Mouse (Mus musculus): ENCODE results near the gene Zfp511. TPM values are rescaled to one million over a fixed set of nuclear protein-coding genes. Genes with fewer than 3 reads are reported as not detected.
A peak's percentile ranks its signal among the peaks of the same experiment; 100 is the strongest.

Gene Zfp511
- polyA plus RNA-seq (2015; fragmentation: Nextera tagmentation; extraction: Ambion mirVana): 52.5 and 54.2 TPM in 2 replicates

DNA sequence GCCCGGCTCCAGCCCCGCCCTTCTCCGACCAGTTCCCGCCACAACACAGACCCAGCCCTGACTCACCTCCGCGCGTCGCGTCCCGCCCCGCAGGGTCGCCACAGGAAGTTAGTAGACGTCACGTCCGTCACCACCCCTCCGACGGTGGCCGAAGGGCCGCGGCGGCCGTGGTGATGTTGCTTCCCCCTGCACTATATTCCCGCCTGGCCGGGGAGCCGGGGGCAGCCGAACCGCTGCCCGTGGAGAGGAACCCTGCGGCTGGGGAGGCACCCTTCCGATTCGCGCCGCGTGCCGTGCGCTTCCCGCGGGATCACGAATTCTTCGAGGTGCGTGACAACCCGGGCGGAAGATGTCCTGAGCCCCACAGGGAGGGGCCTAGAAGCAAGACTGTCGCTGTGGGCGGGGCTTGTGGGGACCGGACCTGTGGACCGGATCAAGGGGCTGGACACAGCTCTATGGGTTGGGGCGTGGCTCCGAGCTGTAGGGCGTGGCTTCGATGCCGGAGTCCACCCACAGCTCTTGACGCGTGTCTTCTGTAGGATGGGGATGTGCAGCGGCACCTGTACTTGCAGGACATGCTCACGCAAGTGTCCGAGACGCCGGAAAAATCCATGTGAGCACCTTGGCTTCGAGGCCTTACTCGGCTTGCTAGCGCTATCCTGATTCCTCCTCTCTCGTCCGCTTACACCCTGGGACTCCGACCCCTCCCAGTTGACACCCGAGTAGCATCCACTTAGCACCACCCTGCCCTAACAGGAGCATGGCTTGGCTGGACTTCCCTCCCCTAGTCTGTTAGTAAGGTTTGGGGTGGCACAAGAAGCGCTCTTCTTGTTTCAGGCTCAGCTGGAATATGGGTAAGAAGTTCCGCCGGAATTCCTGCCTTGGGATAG, at the start of gene Zfp511, which contains the start of gene Tubgcp2:
Zfp511 (plus strand) TSS at position 111 of the 890 bp plus-strand sequence.
Tubgcp2 (minus strand) TSS at position 389 of the 890 bp plus-strand sequence.
- peak within 1 kb of the TSS; percentile 86 for H3K4me2 ChIP-seq
- peak within 1 kb of the TSS; percentile 89 for H3K4me3 ChIP-seq
- WGBS: 2% methylated on average over 69 of the region's 69 CpGs
- H3K27me3 ChIP-seq: no peaks in the 10 kb centered on the region
- ATAC-seq (ENCODE audit: low FRiP score): peak; percentile 97
- H3K4me1 ChIP-seq (replicated peaks): peaks cover 27% of the 10 kb centered on the region
- peak within 1 kb of the TSS; percentile 92 for H3K27ac ChIP-seq
- H3K9ac ChIP-seq: peak within 1 kb of the TSS; percentile 92
- H3K9me3 ChIP-seq: no peaks in the 10 kb centered on the region
- H3K36me3 ChIP-seq: peaks cover 47% of the 10 kb centered on the region

DNA sequence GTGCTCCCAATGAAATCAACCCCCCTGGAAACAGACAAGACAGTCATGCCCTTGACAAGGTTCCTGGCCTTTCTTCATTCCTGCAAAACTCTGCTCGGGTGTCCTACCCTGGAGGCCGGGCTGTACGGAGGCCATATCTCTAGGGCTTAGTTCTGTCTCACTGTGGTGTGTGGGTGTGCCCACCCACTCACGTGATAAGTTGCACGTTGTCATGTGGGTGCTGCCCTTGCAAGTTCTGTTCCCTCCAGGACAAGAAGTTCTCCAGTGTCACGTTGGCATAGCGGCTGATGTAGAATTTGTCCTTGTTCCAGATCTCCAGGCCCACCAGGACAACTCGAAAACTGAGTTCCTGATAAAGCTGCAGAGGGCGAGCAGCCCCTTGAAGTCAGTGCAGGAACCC, 47.9 kb upstream of the Zfp511 start:
- 91% methylated on average over 9 of the region's 9 CpGs for WGBS
- Histone ChIP-seq H3K9ac (no peak overlapping the region), H3K9me3 (no peaks in the 10 kb centered on the region)

DNA sequence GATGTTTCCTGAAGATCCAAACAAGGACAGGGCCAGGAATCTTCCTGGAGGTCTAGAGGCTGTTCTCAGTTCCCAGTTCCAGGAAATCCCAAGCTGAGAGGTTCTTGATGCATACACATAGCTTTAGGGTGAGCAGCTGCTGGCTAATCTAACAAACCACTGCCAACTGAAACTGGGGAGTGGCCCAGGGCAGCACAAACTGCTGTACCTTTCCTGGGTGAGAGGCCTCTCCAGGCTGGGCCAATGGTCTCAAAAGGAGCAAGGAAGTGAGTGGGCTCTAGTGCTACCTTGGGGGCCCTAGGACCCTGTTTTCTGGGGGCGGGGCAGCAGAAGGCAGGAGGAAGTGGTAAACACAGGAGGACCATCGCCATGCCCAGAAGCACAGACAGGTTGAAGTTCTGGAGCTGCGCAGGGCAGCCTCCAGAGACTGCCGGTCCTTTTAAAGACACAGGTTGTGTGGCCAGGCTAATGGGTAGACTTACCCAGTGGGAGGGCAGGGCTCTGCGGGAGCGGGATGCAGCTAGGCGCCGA, 45.3 kb upstream of the Zfp511 start:
- Histone ChIP-seq H3K27ac (no peak overlapping the region), H3K36me3 (peaks cover 39% of the 10 kb centered on the region), H3K27me3 (no peaks in the 10 kb centered on the region), H3K9ac (no peak overlapping the region), H3K4me2 (no peak overlapping the region), H3K4me3 (no peak overlapping the region), H3K4me1 (replicated peaks) (no peaks in the 10 kb centered on the region), H3K9me3 (no peaks in the 10 kb centered on the region)
- ATAC-seq (ENCODE audit: low FRiP score): no peak
- WGBS: 75% methylated on average over 8 of the region's 8 CpGs

More for the DNA sequence above, 47.9 kb upstream of the Zfp511 start:
- Histone ChIP-seq H3K4me3 (no peak overlapping the region), H3K4me2 (no peak overlapping the region), H3K36me3 (peaks cover 42% of the 10 kb centered on the region), H3K4me1 (replicated peaks) (no peaks in the 10 kb centered on the region), H3K27ac (no peak overlapping the region), H3K27me3 (no peaks in the 10 kb centered on the region)
- no peak for ATAC-seq (ENCODE audit: low FRiP score)

DNA sequence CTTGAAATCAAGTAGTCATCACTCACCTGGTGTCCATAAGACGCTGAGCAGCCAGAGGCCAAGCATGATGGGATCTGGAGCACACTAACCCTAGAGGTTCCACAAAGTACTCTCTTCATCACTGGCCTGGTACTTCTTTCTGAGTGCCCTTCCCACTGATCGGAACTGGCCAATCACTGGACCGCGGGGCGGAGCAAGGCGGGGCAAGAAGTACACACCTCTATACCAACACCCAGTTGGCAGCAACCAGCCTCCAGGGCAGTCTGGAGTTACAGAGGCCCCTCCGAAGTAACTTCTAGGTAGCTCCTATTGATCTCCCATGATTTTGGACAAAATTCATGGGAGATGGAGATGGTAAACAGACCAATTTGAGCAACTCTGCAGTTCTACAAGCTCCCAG, 43.8 kb upstream of the Zfp511 start, which contains the start of gene Adam8:
Adam8 (minus strand) TSS at position 157 of the 400 bp plus-strand sequence.
- peaks cover 41% of the 10 kb centered on the region for H3K36me3 ChIP-seq
- H3K9ac ChIP-seq: no peak within 1 kb of the TSS
- H3K27me3 ChIP-seq: no peaks in the 10 kb centered on the region
- WGBS: 28% methylated on average over 7 of the region's 7 CpGs
- no peak within 1 kb of the TSS for H3K4me3 ChIP-seq
- ATAC-seq (ENCODE audit: low FRiP score): no peak
- no peak within 1 kb of the TSS for H3K27ac ChIP-seq
- no peaks in the 10 kb centered on the region for H3K4me1 ChIP-seq (replicated peaks)
- no peaks in the 10 kb centered on the region for H3K9me3 ChIP-seq
- no peak within 1 kb of the TSS for H3K4me2 ChIP-seq

DNA sequence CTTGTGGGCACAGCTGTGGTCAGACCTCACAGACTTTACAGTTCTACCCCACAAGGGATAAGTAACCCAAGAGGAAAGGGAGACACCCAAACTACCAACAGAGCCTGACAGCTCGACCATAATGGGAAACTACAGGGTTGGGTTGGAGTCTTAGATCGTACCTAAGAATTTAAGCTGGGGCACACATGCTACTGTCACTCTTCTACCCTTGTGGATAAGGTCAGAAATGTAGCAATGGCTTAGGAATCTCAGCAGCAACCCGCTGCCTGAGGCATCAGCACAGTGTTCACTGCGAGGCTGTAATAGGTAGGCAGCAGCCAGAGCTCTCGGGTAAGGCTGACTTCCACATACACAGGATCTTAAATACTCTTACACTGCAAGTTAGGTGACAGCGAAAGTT, 42.7 kb upstream of the Zfp511 start:
- WGBS: 91% methylated on average over 6 of the region's 6 CpGs
- H3K27ac ChIP-seq: no peak overlapping the region
- H3K4me2 ChIP-seq: no peak overlapping the region
- no peak overlapping the region for H3K4me3 ChIP-seq
- peaks cover 53% of the 10 kb centered on the region for H3K36me3 ChIP-seq
- H3K9ac ChIP-seq: no peak overlapping the region
- H3K27me3 ChIP-seq: no peaks in the 10 kb centered on the region
- ATAC-seq (ENCODE audit: low FRiP score): no peak
- no peaks in the 10 kb centered on the region for H3K4me1 ChIP-seq (replicated peaks)
- no peaks in the 10 kb centered on the region for H3K9me3 ChIP-seq

DNA sequence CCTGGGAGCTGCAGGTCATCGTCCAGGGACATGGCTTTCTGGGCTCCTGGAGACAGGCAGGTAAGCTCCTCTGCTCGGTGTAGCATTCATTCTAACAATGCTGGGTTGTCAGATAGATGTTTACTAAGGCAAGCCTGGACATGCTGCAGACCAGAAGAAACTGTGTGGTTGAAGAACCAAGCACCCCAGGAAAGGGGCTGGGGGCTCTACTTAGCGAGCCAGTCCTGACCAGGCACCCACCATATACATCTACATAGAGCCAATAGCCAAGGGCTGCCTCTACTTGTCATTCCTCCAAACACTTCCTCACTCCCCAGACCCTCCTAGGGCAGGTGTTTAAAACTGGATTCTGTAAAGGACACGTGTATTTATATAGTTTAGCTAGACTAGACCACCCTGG, 42.0 kb upstream of the Zfp511 start:
- no peak for ATAC-seq (ENCODE audit: low FRiP score)
- Histone ChIP-seq H3K36me3 (peaks cover 55% of the 10 kb centered on the region), H3K9ac (no peak overlapping the region), H3K4me2 (no peak overlapping the region), H3K9me3 (no peaks in the 10 kb centered on the region), H3K27me3 (no peaks in the 10 kb centered on the region), H3K4me1 (replicated peaks) (no peaks in the 10 kb centered on the region), H3K27ac (no peak overlapping the region), H3K4me3 (no peak overlapping the region)
- WGBS: 83% methylated on average over 4 of the region's 4 CpGs

DNA sequence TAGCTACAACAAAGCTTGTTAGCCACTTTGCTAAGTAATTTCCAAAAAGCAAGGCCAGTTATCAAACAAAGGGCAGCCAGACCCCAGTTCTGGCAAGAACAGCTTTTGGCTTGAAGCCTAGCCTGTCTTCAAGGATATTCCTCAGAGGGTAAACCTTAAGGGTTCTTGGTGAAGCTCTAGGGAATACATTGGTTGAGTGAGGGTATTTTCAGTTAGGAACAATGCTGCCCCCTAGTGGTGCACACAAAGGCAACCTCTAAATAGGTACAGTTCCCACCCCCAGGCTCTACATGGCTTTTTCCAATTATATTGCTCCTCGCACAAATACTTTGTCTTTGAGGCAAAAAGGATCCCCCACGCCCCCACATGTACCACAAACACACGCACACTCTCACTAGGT, 41.5 kb upstream of the Zfp511 start:
- no peak for ATAC-seq (ENCODE audit: low FRiP score)
- Histone ChIP-seq H3K27ac (no peak overlapping the region), H3K4me1 (replicated peaks) (no peaks in the 10 kb centered on the region), H3K4me3 (no peak overlapping the region), H3K27me3 (no peaks in the 10 kb centered on the region), H3K4me2 (no peak overlapping the region), H3K9ac (no peak overlapping the region), H3K36me3 (peaks cover 60% of the 10 kb centered on the region), H3K9me3 (no peaks in the 10 kb centered on the region)
- WGBS: 37% methylated on average over 3 of the region's 3 CpGs

DNA sequence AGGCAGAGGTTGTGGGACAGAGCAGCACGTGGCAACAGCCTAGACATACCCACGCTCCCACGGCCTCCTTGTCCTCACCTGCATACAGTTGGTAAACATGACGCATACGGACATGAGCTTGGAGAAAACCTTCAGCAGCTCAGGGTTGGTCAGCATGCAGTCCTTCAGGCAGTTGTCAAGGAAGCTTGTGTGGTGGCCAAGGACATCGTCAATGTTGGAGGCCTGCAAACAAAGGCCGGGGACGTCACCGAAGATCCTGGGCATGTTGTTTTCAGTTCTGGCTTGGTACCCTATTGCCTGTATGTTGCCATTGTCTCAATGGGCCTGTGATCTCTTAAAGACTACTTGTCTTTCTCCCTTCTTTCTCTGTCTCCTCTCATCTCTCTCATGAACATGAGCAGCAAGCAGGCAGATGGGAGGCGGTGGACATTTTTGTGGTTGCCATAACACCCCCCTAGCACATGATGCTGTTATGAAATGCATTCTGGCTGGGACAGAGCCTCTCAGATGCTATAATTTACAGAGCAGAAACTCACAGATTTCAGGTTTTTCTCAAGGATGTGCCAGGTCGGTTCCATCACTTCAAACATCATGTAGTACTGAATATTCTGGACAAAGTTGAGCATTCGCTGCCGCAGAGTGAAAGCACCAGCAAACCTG, 37.4 kb upstream of the Zfp511 start:
- H3K4me3 ChIP-seq: no peak overlapping the region
- H3K9me3 ChIP-seq: no peaks in the 10 kb centered on the region
- no peak overlapping the region for H3K9ac ChIP-seq
- no peak overlapping the region for H3K4me2 ChIP-seq
- ATAC-seq (ENCODE audit: low FRiP score): no peak
- no peaks in the 10 kb centered on the region for H3K27me3 ChIP-seq
- H3K4me1 ChIP-seq (replicated peaks): no peaks in the 10 kb centered on the region
- 94% methylated on average over 13 of the region's 13 CpGs for WGBS
- H3K36me3 ChIP-seq: peaks cover 90% of the 10 kb centered on the region
- no peak overlapping the region for H3K27ac ChIP-seq

DNA sequence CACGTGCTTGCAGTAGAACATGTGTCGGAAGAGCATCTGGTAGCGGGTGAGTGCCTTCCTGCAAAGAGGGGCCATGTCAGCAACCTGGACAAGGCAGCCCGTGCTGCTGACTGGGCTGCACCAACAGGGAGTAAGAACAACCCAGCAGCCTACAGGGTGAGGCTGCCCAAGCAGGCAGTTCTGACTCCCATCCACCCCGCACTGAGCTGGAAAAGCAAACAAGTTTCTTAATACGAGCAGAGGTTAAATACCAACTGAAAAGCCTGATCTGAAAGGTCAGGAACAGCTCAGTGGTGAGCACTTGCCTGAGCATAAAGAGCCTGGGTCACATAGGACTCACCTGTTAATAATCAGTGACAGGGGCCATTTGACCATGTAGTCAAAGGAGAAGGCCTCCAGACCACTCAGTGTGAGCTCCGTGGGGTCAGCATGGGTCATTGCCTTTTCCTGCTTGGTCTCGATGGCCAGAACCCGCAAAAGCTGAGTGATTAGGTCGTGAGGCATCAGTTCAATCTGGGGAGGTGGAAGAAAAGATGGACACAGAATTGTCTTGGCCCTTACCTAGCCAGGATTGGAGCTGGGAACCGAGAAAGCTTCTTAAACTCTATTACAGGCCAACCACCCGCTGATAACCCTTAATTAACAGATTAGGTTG, 35.0 kb upstream of the Zfp511 start:
- ATAC-seq (ENCODE audit: low FRiP score): no peak
- H3K4me1 ChIP-seq (replicated peaks): no peaks in the 10 kb centered on the region
- H3K36me3 ChIP-seq: peaks cover 90% of the 10 kb centered on the region
- WGBS: 71% methylated on average over 12 of the region's 12 CpGs
- H3K27ac ChIP-seq: no peak overlapping the region
- no peak overlapping the region for H3K4me2 ChIP-seq
- H3K27me3 ChIP-seq: no peaks in the 10 kb centered on the region
- H3K9ac ChIP-seq: no peak overlapping the region
- H3K9me3 ChIP-seq: no peaks in the 10 kb centered on the region
- no peak overlapping the region for H3K4me3 ChIP-seq

DNA sequence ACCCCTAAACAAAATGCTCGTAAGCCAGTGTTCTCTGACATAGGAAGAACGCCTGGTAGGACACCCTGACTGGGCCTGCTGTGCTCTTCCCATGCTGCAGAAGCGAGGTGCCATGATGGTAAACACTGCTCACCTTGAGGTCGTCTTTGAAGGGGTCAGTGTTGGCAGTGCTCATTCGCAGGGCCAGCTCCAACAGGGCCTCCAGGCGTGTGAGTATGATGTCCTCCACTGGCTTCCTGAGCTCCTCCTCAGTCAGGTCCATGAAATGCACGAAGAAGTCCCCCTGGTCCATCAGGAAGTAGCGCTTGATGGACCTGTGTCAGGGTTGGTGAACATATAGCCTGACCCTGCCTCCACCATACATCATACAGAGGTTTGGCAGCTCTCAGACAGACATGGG, 31.5 kb upstream of the Zfp511 start:
- Histone ChIP-seq H3K4me2 (no peak overlapping the region), H3K27me3 (no peaks in the 10 kb centered on the region), H3K27ac (no peak overlapping the region), H3K9me3 (no peaks in the 10 kb centered on the region), H3K4me3 (no peak overlapping the region), H3K9ac (no peak overlapping the region), H3K36me3 (peaks cover 75% of the 10 kb centered on the region), H3K4me1 (replicated peaks) (no peaks in the 10 kb centered on the region)
- no peak for ATAC-seq (ENCODE audit: low FRiP score)
- WGBS: 90% methylated on average over 8 of the region's 8 CpGs

DNA sequence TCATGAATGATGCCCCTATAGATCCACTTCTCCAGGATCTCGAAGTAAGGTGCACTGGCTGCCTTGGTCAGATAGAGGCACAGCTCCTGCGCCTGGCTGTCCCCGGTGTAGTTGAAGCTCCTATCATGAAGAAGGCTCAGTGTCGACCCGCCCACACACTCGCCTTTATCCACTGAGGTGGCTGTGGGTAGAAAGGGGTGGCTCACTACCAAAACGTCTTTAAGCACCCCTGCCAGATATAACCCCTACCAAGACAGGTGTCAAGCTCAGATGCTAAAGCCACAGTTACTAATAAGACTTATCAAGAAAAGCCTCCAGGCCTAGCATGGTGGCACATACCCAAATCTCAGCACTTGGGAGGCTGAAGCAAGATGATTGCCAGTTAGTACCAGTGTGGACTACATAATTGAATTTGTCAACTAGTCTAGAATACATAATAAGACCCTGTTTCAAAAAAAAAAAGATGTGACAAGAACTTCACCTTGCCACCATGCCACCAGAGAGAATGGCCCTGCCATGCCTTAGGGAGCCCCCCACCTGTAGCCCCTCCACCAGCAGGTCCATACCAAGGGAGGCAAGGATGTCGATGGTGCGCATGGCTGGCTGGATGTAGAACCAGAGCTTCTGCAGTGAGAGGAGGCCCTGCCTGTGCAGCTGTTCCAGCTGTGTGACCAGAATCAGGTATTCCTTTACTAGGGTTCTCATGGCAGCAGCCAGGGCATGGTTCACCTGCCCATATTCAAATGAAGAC, 29.2 kb upstream of the Zfp511 start:
- no peaks in the 10 kb centered on the region for H3K4me1 ChIP-seq (replicated peaks)
- ATAC-seq (ENCODE audit: low FRiP score): no peak
- WGBS: 96% methylated on average over 9 of the region's 9 CpGs
- H3K4me3 ChIP-seq: no peak overlapping the region
- peaks cover 64% of the 10 kb centered on the region for H3K36me3 ChIP-seq
- no peak overlapping the region for H3K27ac ChIP-seq
- H3K9me3 ChIP-seq: no peaks in the 10 kb centered on the region
- H3K4me2 ChIP-seq: no peak overlapping the region
- H3K9ac ChIP-seq: no peak overlapping the region
- H3K27me3 ChIP-seq: no peaks in the 10 kb centered on the region

Data from hindbrain, embryonic 13.5 days (tissue).